Mouse (Mus musculus) megakaryocyte, embryonic 14.5 days (primary cell): Measurements from ENCODE around the gene Fam107b.

Experiments
- FLI1 ChIP-seq: IDR thresholded peaks from 2 replicates; pipeline ENCODE4 v1.6.1; 2012; ENCODE audit warnings: low read length, inconsistent platforms, mixed read lengths
- GATA1 ChIP-seq: IDR thresholded peaks from 3 replicates; pipeline ENCODE4 v1.6.1; 2012; ENCODE audit warnings: mixed read lengths, low read length, inconsistent platforms, borderline replicate concordance

GRCm38 (mm10) chr2:3707236-3707635 is 136.9 kb downstream of the Fam107b start:
- TF ChIP-seq GATA1 (no peak), FLI1 (no peak)
